Mouse (Mus musculus) mature B cell (primary cell): ENCODE measurements around the gene Hoxc8.

Experiments
- in situ Hi-C: fragments of 300-500 bp; cut with MboI; formaldehyde crosslinking; loops from 2 replicates; pipeline ENCODE4 v1.14.3; 2019

Hoxc8 gene

DNA sequence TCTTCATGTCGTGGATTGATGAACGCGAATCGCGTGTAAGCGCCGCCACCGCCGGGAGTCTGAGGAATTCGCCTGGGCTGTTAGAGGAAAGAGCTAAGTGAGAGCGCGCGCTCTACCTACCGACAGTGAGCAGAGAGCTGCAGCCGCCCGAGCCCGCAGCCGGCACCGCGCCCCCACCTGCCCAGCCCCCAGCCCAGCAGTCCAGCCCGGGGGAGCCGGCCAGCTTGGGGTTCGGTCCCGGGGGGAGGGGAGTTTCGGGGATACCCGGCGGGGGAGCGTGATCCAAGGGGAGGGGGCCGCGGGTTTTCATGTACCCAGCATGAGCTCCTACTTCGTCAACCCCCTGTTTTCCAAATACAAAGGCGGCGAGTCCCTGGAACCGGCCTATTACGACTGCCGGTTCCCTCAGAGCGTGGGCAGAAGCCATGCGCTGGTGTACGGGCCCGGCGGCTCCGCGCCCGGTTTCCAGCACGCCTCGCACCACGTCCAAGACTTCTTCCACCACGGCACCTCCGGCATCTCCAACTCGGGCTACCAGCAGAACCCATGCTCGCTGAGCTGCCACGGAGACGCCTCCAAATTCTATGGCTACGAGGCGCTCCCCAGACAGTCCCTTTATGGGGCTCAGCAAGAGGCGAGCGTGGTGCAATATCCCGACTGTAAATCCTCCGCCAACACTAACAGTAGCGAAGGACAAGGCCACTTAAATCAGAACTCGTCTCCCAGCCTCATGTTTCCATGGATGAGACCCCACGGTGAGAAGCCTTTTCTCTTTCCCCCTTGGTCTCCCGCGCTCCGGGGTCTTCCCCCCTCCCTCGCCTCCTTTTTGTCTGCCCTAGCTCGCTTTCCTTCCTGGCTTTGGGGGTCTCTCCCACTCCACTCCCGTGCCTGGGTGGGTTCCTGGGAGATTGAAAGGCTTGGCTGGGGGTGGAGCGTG lies at the start of gene Hoxc8:
Hoxc8 (plus strand) TSS at position 147 of the 937 bp plus-strand sequence.
- in situ Hi-C loops, result loop anchor here (25.0 kb wide), 1 partner anchor 322 kb away; the partner anchor contains the start of gene Gpr84

- in situ Hi-C loops, result no loop called here
Measured at GRCm38 (mm10) chr15:102942739-102943467, 47.5 kb upstream of the Hoxc8 start.

DNA sequence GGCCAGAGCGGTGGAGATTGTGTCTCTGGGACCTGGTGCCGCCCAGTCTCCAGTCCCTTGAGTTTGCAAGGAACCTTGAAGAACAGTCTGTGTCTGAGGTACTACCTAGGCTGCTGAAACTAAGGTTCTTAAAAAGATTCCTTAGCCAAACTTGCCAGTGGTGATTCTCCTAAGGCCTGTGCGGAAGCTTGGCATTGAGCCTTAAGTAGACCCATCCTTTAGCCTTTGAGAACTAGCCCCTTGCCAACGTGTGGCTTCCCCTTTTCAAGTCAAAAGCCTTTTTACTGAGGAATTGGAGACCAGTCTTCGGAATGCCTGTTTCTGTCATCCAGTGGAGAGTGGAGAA lies 47.0 kb upstream of the Hoxc8 start:
- in situ Hi-C loops, result no loop called here

GRCm38 (mm10) chr15:102945185-102946077 lies 45.0 kb upstream of the Hoxc8 start:
- in situ Hi-C loops, result no loop called here

DNA sequence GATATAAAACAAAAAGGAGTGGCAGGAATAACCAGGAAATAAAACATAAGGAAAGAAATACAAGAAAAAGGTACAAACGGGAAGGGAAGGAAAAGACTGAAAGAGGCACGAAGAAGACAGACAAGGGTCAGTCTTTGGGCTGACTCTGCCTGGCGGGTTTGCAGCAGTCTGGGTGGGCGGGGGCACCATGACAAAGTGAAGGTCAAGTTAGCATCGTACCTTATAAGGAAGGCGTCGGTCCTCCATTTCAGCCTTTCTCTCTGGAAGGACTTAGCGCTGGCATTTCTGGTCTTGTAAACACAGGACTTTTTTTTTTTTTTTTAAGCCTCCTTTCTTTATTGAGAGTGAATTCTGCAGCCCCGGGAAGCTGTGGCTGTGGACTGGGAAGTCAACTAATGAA lies 43.1 kb upstream of the Hoxc8 start:
- in situ Hi-C loops, result no loop called here

DNA sequence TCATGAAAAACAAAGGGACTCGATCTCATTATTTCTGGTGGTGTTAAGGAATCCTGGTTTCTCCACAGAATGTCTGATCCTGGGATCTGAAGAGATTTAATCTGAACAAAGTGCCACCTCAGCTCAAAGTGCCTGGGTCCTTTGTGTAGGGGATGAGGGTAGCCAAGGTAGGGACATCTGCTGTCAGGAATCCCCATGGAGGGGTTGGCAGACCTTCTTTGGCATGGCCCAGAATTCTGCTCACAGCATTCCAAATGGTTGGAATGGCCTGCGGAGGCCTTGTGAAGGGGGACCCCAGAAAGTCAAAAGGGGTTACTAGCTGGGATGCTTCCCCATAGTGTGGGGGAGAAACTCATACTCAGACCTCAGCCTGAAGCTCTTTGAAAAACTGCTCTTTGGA lies 41.6 kb upstream of the Hoxc8 start:
- in situ Hi-C loops, result no loop called here

DNA sequence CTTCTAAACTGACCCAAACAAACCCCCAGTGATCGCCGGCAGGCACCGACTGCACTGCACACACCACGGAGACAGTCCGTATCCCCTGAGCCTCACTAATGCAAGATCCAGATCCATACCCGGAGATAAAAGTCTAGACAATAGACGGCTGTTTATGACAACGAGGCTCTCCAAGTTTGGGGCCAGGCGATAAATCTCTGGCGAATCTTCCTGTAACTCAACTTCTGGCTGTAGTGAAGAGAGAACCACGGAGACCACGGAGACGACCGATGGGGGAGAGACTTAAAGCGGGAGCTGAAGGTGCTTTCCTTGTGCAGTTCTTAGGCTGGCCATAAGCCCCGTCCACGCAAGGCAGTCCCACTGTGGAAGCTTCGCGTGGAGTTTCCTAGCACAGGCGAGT lies 40.7 kb upstream of the Hoxc8 start:
- in situ Hi-C loops, result no loop called here

DNA sequence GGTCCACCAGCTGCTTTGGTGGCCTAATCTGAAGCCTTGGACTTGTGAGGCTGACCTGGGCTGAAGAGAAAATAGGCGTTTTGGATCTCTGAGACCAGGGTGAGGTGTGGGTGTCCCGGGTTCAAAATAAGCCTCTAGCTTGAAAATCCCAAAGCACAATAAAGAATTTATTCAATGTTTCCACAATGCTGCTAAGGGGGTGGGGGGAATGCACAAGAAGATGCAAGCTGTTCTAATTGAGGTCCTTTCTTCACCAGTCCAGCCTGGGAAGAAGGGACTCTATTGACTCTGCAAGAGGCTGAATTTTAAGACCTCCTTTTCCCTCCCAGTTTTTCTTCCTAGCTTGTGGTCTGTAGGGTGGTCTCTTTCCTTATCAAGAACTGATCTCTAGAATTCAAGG lies 39.5 kb upstream of the Hoxc8 start:
- in situ Hi-C loops, result no loop called here

DNA sequence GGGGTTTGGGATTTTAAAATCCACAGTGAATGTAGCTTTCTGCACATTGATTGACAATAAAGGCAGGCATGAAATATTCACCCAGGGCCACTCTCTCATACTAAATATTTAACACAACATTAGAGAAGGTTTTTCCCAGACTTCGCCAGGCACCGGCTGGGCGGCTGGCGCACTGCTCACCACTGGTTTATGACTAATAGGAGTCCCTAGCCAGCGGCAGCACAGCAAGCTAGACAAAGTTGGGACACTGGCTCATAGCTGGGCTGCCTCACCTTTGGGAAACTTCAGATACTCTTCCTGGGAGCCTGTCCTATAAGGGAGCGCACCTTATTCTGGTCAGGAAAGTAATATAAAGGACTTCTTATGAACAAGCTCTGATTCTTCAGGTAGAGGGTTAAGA lies 36.8 kb upstream of the Hoxc8 start:
- in situ Hi-C loops, result no loop called here

- in situ Hi-C loops, result no loop called here
Measured at GRCm38 (mm10) chr15:102954192-102955006, 36.0 kb upstream of the Hoxc8 start, which contains the start of gene Hoxc11. Gene Hoxc11 (plus strand): TSS chr15:102954427.

GRCm38 (mm10) chr15:102955007-102955382 lies 35.4 kb upstream of the Hoxc8 start:
- in situ Hi-C loops, result no loop called here

- in situ Hi-C loops, result no loop called here
Measured at GRCm38 (mm10) chr15:102955833-102956640, 34.4 kb upstream of the Hoxc8 start.

- in situ Hi-C loops, result no loop called here
Measured at GRCm38 (mm10) chr15:102956906-102957305, 33.5 kb upstream of the Hoxc8 start.

GRCm38 (mm10) chr15:102959663-102960191 lies 30.7 kb upstream of the Hoxc8 start:
- in situ Hi-C loops, result no loop called here

GRCm38 (mm10) chr15:102961728-102962127 lies 28.7 kb upstream of the Hoxc8 start:
- in situ Hi-C loops, result no loop called here

GRCm38 (mm10) chr15:102962492-102962891 lies 27.9 kb upstream of the Hoxc8 start:
- in situ Hi-C loops, result no loop called here

- in situ Hi-C loops, result no loop called here
Measured at GRCm38 (mm10) chr15:102963259-102963658, 27.1 kb upstream of the Hoxc8 start.

DNA sequence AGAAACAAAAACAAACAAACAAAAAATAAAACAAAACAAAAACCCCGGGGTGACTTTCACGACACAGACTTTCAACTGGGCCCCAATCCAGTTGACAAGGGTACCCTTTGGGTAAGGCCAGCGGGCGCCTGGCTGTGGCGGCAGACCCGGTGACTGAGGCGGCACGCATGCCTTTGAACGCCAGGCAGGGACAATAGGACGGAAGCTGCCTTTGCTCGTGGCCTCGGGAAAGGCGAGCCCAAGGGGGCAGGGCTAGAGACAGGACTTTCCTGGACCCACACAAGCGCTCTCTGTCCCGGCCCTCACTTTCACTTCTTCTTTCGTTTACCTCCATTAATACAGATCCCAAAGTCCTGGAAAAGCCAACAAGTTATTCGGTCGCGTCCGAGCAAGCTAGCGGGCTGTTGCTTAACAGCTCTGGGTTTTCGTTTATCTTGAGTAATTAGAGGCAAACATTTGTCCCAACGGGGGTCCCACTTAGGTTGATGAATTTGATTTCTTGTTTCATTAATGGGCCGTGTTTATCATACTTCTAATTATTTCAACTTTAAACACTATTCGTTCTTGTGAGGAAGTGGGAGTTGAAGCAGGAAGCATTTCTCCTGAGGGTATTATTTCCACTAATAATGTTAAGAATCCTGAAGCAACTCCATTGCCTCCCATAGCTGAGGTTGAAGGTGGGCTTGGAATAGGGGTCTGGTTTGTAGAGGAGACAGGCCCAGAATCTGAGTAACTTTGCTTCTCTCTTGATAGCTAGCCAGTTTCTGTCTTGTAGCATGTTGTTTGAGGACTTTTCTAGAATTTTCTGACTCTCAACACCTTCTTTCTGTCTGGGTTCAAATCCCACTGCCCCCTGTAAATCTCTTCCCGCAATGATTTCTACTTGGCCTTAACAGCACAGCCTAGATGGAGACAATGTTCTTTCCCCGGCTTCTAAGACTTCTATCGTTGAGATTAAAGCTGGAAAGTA lies 26.5 kb upstream of the Hoxc8 start:
- in situ Hi-C loops, result no loop called here
